Mouse (Mus musculus): Measurements from ENCODE around the gene Ugt1a10.

- TF ChIP-seq CTCF (IDR thresholded peaks at IDR 0.05; ENCODE audit: extremely low read depth, insufficient read length, insufficient replicate concordance, low read depth, low read length), result no peak
- TF ChIP-seq POLR2A (IDR thresholded peaks at IDR 0.05; ENCODE audit: low read depth, low read length), result no peak
Observed at GRCm38 (mm10) chr1:88104667-88105430, 49.7 kb downstream of the Ugt1a10 start.

Measured in small intestine, adult 2 months (tissue).